Mouse (Mus musculus) embryonic facial prominence, embryonic 11.5 days (tissue): ENCODE results near the gene Pnn. TPM values are rescaled to one million over a fixed set of nuclear protein-coding genes. Genes with fewer than 3 reads are reported as not detected.
"Not testable (repeated sequence)": the region's sequence is repeated elsewhere in the genome, so short reads cannot be mapped to it uniquely, and the experiment has no call there.

Experiments
- ATAC-seq: fragments of 200-750 bp; cut with Nextera tagmentation; replicated peaks from 2 replicates; pipeline ENCODE4 v1.8.0; 2017; ENCODE audit warnings: low read depth; ENCODE audit not compliant: insufficient number of reproducible peaks, low FRiP score, low TSS enrichment
- DNase-seq: peaks from one replicate; pipeline ENCODE4 v3.0.0-alpha.2; 2015; ENCODE audit warnings: low spot score
- H3K27ac ChIP-seq: fragments of 300-500 bp; sonication (generic); replicated peaks from 2 replicates; pipeline ENCODE4 v1.5.1; 2014; ENCODE audit warnings: mild to moderate bottlenecking, low read depth, low read length, control low read depth
- H3K27me3 ChIP-seq: fragments of 300-500 bp; sonication (generic); 2 replicates; pipeline ENCODE4 v1.6.1; 2014; ENCODE audit warnings: mild to moderate bottlenecking, low read length, moderate library complexity, mixed read lengths; ENCODE audit not compliant: control insufficient read depth, insufficient read depth
- H3K36me3 ChIP-seq: fragments of 300-500 bp; sonication (generic); replicated peaks from 2 replicates; pipeline ENCODE4 v1.6.1; 2014; ENCODE audit warnings: low read depth, mild to moderate bottlenecking, low read length, moderate library complexity, mixed read lengths; ENCODE audit not compliant: control insufficient read depth, insufficient read depth
- H3K4me1 ChIP-seq: fragments of 300-500 bp; sonication (generic); 2 replicates; pipeline ENCODE4 v1.6.1; 2014; ENCODE audit warnings: low read length, mixed read lengths; ENCODE audit not compliant: control insufficient read depth, insufficient read depth
- H3K4me2 ChIP-seq: fragments of 300-500 bp; sonication (generic); 2 replicates; pipeline ENCODE4 v1.6.1; 2014; ENCODE audit warnings: low read depth, mild to moderate bottlenecking, control low read depth, low read length, moderate library complexity
- H3K4me3 ChIP-seq: fragments of 300-500 bp; sonication (generic); 2 replicates; pipeline ENCODE4 v1.5.1; 2014; ENCODE audit warnings: low read depth, low read length, control low read depth
- H3K9ac ChIP-seq: fragments of 300-500 bp; sonication (generic); replicated peaks from 2 replicates; pipeline ENCODE4 v1.6.1; 2014; ENCODE audit warnings: mild to moderate bottlenecking, control low read depth, low read length
- H3K9me3 ChIP-seq: fragments of 300-500 bp; sonication (generic); replicated peaks from 2 replicates; pipeline ENCODE4 v1.6.1; 2016; ENCODE audit warnings: mild to moderate bottlenecking, low read length, inconsistent platforms, mixed read lengths; ENCODE audit not compliant: control insufficient read depth
- WGBS: fragments of 180-500 bp; shearing (Covaris S2); extraction: QIAGEN DNeasy Blood & Tissue Kit; methylation state at CpG from one replicate; pipeline ENCODE4 v1.1.7; 2014; 5-methylcytosine and 5-hydroxymethylcytosine counted together
- polyA plus RNA-seq: library from polyadenylated mRNA; unstranded; fragments of >200 nt; fragmentation: Nextera tagmentation; extraction: Ambion mirVana; gene quantifications from 2 replicates; pipeline ENCODE4 v1.2.1, GENCODE M21; 2014

Gene Pnn
- polyA plus RNA-seq, 1 experiment from 2014 or later = 116 TPM

GRCm38 (mm10) chr12:59040851-59041250, 25.8 kb upstream of the Pnn start:
- H3K4me2 ChIP-seq = no peak overlapping the region
- no peak overlapping the region for H3K4me3 ChIP-seq
- H3K27ac ChIP-seq = no peak overlapping the region
- H3K36me3 ChIP-seq = peaks cover 2% of the 10 kb centered on the region; the same call in 1 of the 2 replicates
- no peaks in the 10 kb centered on the region for H3K4me1 ChIP-seq
- no peaks in the 10 kb centered on the region for H3K9me3 ChIP-seq
- DNase-seq = no peak
- H3K9ac ChIP-seq = no peak overlapping the region
- no peak; the same call in 1 of the 2 replicates for ATAC-seq
- no peaks in the 10 kb centered on the region for H3K27me3 ChIP-seq
- 17% methylated on average over 7 of the region's 7 CpGs for WGBS

DNA sequence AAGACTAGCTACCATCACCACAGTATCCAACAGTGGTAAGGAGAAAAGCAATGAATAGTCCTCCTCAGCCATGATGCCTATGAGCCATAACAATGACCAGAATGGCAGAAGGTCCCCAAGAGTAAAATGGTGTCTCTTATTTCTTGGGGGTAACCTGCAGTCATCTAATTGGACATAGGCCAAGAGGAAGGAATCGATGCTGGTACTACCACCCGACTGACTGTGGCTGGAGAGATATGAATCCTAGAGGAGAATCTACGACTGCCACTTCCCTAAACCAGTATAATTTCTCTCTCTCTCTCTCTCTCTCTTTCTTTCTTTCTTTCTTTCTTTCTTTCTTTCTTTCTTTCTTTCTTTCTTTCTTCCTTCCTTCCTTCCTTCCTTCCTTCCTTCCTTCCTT, 14.2 kb upstream of the Pnn start:
- no peak for ATAC-seq
- 92% methylated on average over 3 of the region's 3 CpGs for WGBS
- H3K4me3 ChIP-seq = no peak overlapping the region
- no peak overlapping the region for H3K9ac ChIP-seq
- DNase-seq = no peak
- no peak overlapping the region for H3K27ac ChIP-seq
- H3K27me3 ChIP-seq = no peaks in the 10 kb centered on the region
- H3K36me3 ChIP-seq = no peaks in the 10 kb centered on the region; the same call in 1 of the 2 replicates
- H3K4me1 ChIP-seq = no peaks in the 10 kb centered on the region
- H3K9me3 ChIP-seq = no peaks in the 10 kb centered on the region
- H3K4me2 ChIP-seq = no peak overlapping the region

GRCm38 (mm10) chr12:59053166-59053565, 13.5 kb upstream of the Pnn start:
- H3K4me2 ChIP-seq = no peak overlapping the region
- no peak overlapping the region for H3K27ac ChIP-seq
- 93% methylated on average over 5 of the region's 5 CpGs for WGBS
- no peaks in the 10 kb centered on the region for H3K4me1 ChIP-seq
- ATAC-seq (no peak), DNase-seq (no peak)
- H3K9me3 ChIP-seq = no peaks in the 10 kb centered on the region
- H3K4me3 ChIP-seq = no peak overlapping the region
- no peak overlapping the region for H3K9ac ChIP-seq
- no peaks in the 10 kb centered on the region; the same call in 1 of the 2 replicates for H3K36me3 ChIP-seq
- H3K27me3 ChIP-seq = no peaks in the 10 kb centered on the region

DNA sequence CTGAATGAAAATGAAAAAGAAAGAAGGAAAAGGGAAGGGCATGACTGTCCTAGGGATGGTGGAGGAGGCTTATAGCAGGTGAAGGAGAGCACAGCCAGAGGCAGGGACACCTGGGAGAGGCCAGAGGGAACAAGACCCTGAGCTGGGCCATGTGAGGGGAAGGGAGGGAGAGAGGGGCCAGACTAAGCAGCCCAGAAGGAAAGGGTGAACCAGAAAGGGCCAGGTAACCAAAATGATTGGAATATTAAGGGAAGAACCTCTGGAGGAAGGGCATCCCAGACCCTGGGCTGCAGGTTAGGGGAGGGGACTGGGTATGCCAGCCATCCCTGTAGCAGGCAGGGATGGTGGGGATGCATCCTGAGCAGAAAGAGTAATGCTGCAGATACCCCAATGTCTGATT, 12.7 kb upstream of the Pnn start:
- Histone ChIP-seq H3K27ac (no peak overlapping the region), H3K4me2 (no peak overlapping the region), H3K9me3 (no peaks in the 10 kb centered on the region), H3K4me3 (no peak overlapping the region), H3K27me3 (no peaks in the 10 kb centered on the region), H3K4me1 (no peaks in the 10 kb centered on the region), H3K36me3 (no peaks in the 10 kb centered on the region; the same call in 1 of the 2 replicates), H3K9ac (no peak overlapping the region)
- no peak for DNase-seq
- ATAC-seq = no peak

GRCm38 (mm10) chr12:59055196-59055850, 11.4 kb upstream of the Pnn start:
- H3K9me3 ChIP-seq = no peaks in the 10 kb centered on the region
- no peak overlapping the region for H3K9ac ChIP-seq
- ATAC-seq = no peak
- 89% methylated on average over 4 of the region's 4 CpGs for WGBS
- H3K4me3 ChIP-seq = no peak overlapping the region
- no peaks in the 10 kb centered on the region for H3K27me3 ChIP-seq
- H3K4me2 ChIP-seq = no peak overlapping the region
- H3K4me1 ChIP-seq = no peaks in the 10 kb centered on the region
- DNase-seq = no peak
- H3K27ac ChIP-seq = no peak overlapping the region
- no peaks in the 10 kb centered on the region; the same call in 1 of the 2 replicates for H3K36me3 ChIP-seq

- ATAC-seq (no peak), DNase-seq (no peak)
- Histone ChIP-seq H3K9ac (no peak overlapping the region), H3K27ac (no peak overlapping the region), H3K9me3 (no peaks in the 10 kb centered on the region), H3K4me3 (no peak overlapping the region), H3K27me3 (no peaks in the 10 kb centered on the region), H3K4me1 (no peaks in the 10 kb centered on the region), H3K4me2 (no peak overlapping the region), H3K36me3 (no peaks in the 10 kb centered on the region; the same call in 1 of the 2 replicates)
- WGBS = 98% methylated on average over 11 of the region's 11 CpGs
These were observed 10.5 kb upstream of the Pnn start for GRCm38 (mm10) chr12:59056222-59056621.

DNA sequence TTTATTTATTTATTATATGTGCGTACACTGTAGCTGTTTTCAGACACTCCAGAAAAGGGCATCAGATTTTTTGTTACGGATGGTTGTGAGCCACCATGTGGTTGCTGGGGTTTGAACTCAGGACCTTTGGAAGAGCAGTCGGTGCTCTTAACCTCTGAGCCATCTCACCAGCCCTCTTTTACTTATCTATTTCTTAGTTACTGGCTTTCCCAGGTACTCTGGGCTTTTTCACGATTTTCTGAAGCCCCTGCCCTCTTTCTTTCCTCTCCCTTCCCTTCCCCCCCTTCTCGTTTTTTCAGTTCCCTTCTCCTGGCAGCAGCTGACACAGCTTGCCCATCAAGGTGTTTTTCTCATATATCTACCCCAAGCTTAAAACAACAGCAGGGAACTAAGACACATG, 8.4 kb upstream of the Pnn start:
- H3K9ac ChIP-seq, H3K27me3 ChIP-seq, H3K4me1 ChIP-seq, ATAC-seq, H3K27ac ChIP-seq, DNase-seq, H3K36me3 ChIP-seq, H3K4me2 ChIP-seq, H3K4me3 ChIP-seq, H3K9me3 ChIP-seq: not testable (repeated sequence)
- 78% methylated on average over 5 of the region's 5 CpGs for WGBS

GRCm38 (mm10) chr12:59060322-59060721, 6.4 kb upstream of the Pnn start:
- peak overlapping the region; percentile 94 for H3K9ac ChIP-seq
- ATAC-seq = no peak
- H3K9me3 ChIP-seq = no peaks in the 10 kb centered on the region
- H3K4me3 ChIP-seq = peak overlapping the region; percentile 78
- no peak for DNase-seq
- H3K27ac ChIP-seq = no peak overlapping the region
- WGBS = 59% methylated on average over 4 of the region's 4 CpGs
- no peaks in the 10 kb centered on the region for H3K4me1 ChIP-seq
- no peaks in the 10 kb centered on the region for H3K27me3 ChIP-seq
- peak overlapping the region; percentile 72 for H3K4me2 ChIP-seq
- no peaks in the 10 kb centered on the region; the same call in 1 of the 2 replicates for H3K36me3 ChIP-seq
